Mouse (Mus musculus): ENCODE results near the gene Itgb2. TPM values are rescaled to one million over a fixed set of nuclear protein-coding genes. Genes with fewer than 3 reads are reported as not detected.

The Itgb2 gene
- polyA plus RNA-seq, 1 experiment, result 13.6 TPM

GRCm38 (mm10) chr10:77539320-77539945 lies 9.4 kb downstream of the Itgb2 start:
- DNase-seq, result no peak
- no peak for TF ChIP-seq POLR2A (IDR thresholded peaks at IDR 0.05; ENCODE audit: low read depth, low read length)
- no peak for TF ChIP-seq CTCF (conservative IDR thresholded peaks at IDR 0.05; ENCODE audit: insufficient read depth, insufficient read length, low read depth, low read length)
- Histone ChIP-seq H3K27me3 (replicated peaks; ENCODE audit: control insufficient read depth, insufficient read depth, low read length) (no peaks in the 10 kb centered on the region), H3K4me1 (ENCODE audit: control insufficient read depth, insufficient read depth, low read length) (no peaks in the 10 kb centered on the region), H3K4me3 (ENCODE audit: insufficient read depth, low read depth, low read length) (no peak overlapping the region), H3K36me3 (ENCODE audit: control insufficient read depth, insufficient read depth, low read length) (no peaks in the 10 kb centered on the region), H3K27ac (ENCODE audit: insufficient read depth, low read depth, low read length) (no peak overlapping the region)
- 82% methylated on average over 7 of the region's 7 CpGs for WGBS

DNA sequence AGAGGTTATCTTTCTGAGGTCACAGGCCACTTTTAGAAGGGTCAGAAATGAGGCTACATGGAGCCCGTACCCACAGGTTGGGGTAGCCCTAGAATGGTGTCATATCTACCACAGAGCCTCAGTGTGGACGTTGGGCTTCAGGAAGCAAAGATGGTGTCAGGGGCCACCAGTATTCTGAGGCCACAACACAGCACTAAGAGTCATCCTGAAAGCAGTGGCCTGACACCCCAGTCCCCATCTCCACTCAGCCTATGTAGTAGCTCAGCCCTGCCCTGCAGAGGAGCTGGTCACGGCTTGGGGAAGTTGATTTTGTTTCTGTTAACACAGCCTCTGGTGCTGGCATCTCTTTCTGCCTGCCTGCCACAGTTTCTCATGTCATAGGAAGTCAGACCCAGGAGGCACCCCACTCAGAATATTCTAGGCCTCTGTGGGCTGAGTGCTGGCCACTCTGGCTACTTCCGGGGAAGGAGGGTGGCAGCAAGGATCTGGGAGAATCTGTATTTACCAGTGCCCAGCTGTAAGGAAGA lies 10.6 kb downstream of the Itgb2 start:
- no peak for DNase-seq
- no peak overlapping the region for H3K4me3 ChIP-seq (ENCODE audit: insufficient read depth, low read depth, low read length)
- H3K4me1 ChIP-seq (ENCODE audit: control insufficient read depth, insufficient read depth, low read length), result no peaks in the 10 kb centered on the region
- TF ChIP-seq CTCF (conservative IDR thresholded peaks at IDR 0.05; ENCODE audit: insufficient read depth, insufficient read length, low read depth, low read length) (no peak), POLR2A (IDR thresholded peaks at IDR 0.05; ENCODE audit: low read depth, low read length) (no peak)
- no peaks in the 10 kb centered on the region for H3K27me3 ChIP-seq (replicated peaks; ENCODE audit: control insufficient read depth, insufficient read depth, low read length)
- WGBS, result 93% methylated on average over 4 of the region's 4 CpGs
- no peaks in the 10 kb centered on the region for H3K36me3 ChIP-seq (ENCODE audit: control insufficient read depth, insufficient read depth, low read length)
- no peak overlapping the region for H3K27ac ChIP-seq (ENCODE audit: insufficient read depth, low read depth, low read length)

GRCm38 (mm10) chr10:77541864-77542666 lies 12.0 kb downstream of the Itgb2 start:
- DNase-seq, result peak; percentile 74
- TF ChIP-seq POLR2A (IDR thresholded peaks at IDR 0.05; ENCODE audit: low read depth, low read length) (no peak), CTCF (conservative IDR thresholded peaks at IDR 0.05; ENCODE audit: insufficient read depth, insufficient read length, low read depth, low read length) (no peak)
- 79% methylated on average over 10 of the region's 10 CpGs for WGBS

GRCm38 (mm10) chr10:77543226-77543625 lies 13.2 kb downstream of the Itgb2 start:
- no peaks in the 10 kb centered on the region for H3K4me1 ChIP-seq (ENCODE audit: control insufficient read depth, insufficient read depth, low read length)
- H3K36me3 ChIP-seq (ENCODE audit: control insufficient read depth, insufficient read depth, low read length), result no peaks in the 10 kb centered on the region
- no peak overlapping the region for H3K27ac ChIP-seq (ENCODE audit: insufficient read depth, low read depth, low read length)
- 54% methylated on average over 7 of the region's 7 CpGs for WGBS
- H3K4me3 ChIP-seq (ENCODE audit: insufficient read depth, low read depth, low read length), result no peak overlapping the region
- H3K27me3 ChIP-seq (replicated peaks; ENCODE audit: control insufficient read depth, insufficient read depth, low read length), result no peaks in the 10 kb centered on the region
- no peak for TF ChIP-seq POLR2A (IDR thresholded peaks at IDR 0.05; ENCODE audit: low read depth, low read length)
- TF ChIP-seq CTCF (conservative IDR thresholded peaks at IDR 0.05; ENCODE audit: insufficient read depth, insufficient read length, low read depth, low read length), result peak; percentile 60
- peak; percentile 42 for DNase-seq

More at GRCm38 (mm10) chr10:77541864-77542666, 12.0 kb downstream of the Itgb2 start:
- H3K4me1 ChIP-seq (ENCODE audit: control insufficient read depth, insufficient read depth, low read length), result no peaks in the 10 kb centered on the region
- H3K36me3 ChIP-seq (ENCODE audit: control insufficient read depth, insufficient read depth, low read length), result no peaks in the 10 kb centered on the region
- no peak overlapping the region for H3K4me3 ChIP-seq (ENCODE audit: insufficient read depth, low read depth, low read length)
- H3K27ac ChIP-seq (ENCODE audit: insufficient read depth, low read depth, low read length), result no peak overlapping the region
- H3K27me3 ChIP-seq (replicated peaks; ENCODE audit: control insufficient read depth, insufficient read depth, low read length), result no peaks in the 10 kb centered on the region

DNA sequence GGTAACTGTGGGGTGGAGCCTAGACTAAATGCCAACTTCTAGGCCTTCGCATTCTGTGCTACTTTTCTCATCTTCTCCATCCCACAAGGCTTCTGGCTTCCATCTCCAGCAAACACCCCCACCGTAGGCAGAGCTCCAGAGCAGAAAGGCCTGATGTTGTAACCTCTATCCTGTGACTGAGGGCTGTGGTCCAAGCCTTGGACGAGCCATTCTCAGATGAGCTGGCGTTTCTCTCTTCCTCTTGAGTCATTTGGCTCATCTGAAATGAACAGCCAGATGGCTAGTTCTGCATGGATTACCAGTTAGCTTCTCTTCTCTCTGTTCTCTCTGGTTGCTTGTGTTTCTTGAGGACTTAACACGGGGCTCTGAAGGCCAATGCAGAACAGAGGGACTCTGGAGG lies 14.9 kb downstream of the Itgb2 start:
- no peak overlapping the region for H3K27ac ChIP-seq (ENCODE audit: insufficient read depth, low read depth, low read length)
- H3K36me3 ChIP-seq (ENCODE audit: control insufficient read depth, insufficient read depth, low read length), result no peaks in the 10 kb centered on the region
- DNase-seq, result no peak
- H3K27me3 ChIP-seq (replicated peaks; ENCODE audit: control insufficient read depth, insufficient read depth, low read length), result no peaks in the 10 kb centered on the region
- H3K4me3 ChIP-seq (ENCODE audit: insufficient read depth, low read depth, low read length), result no peak overlapping the region
- H3K4me1 ChIP-seq (ENCODE audit: control insufficient read depth, insufficient read depth, low read length), result no peaks in the 10 kb centered on the region
- TF ChIP-seq CTCF (conservative IDR thresholded peaks at IDR 0.05; ENCODE audit: insufficient read depth, insufficient read length, low read depth, low read length) (no peak), POLR2A (IDR thresholded peaks at IDR 0.05; ENCODE audit: low read depth, low read length) (no peak)
- 71% methylated on average over 5 of the region's 5 CpGs for WGBS

DNA sequence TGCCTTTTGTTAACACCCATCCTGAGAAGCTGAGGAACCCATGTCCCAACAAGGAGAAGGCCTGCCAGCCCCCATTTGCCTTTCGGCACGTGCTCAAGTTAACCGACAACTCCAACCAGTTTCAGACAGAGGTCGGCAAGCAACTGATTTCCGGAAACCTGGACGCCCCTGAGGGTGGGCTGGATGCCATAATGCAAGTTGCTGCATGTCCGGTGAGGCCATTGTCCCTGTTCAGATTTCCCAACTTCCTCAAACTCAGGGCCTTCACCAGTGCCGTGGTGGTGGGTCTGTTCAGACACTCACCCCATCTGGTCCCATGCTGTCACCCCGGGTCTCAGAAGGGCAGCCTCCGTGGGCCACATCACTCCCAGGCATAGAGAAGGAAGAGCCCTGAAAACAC lies 18.5 kb downstream of the Itgb2 start:
- no peak overlapping the region for H3K4me3 ChIP-seq (ENCODE audit: insufficient read depth, low read depth, low read length)
- H3K27ac ChIP-seq (ENCODE audit: insufficient read depth, low read depth, low read length), result no peak overlapping the region
- WGBS, result 86% methylated on average over 10 of the region's 10 CpGs
- no peak for TF ChIP-seq CTCF (conservative IDR thresholded peaks at IDR 0.05; ENCODE audit: insufficient read depth, insufficient read length, low read depth, low read length)
- no peak for TF ChIP-seq POLR2A (IDR thresholded peaks at IDR 0.05; ENCODE audit: low read depth, low read length)
- H3K4me1 ChIP-seq (ENCODE audit: control insufficient read depth, insufficient read depth, low read length), result no peaks in the 10 kb centered on the region; the same call in 1 of the 2 replicates
- H3K27me3 ChIP-seq (replicated peaks; ENCODE audit: control insufficient read depth, insufficient read depth, low read length), result no peaks in the 10 kb centered on the region
- DNase-seq, result no peak
- no peaks in the 10 kb centered on the region for H3K36me3 ChIP-seq (ENCODE audit: control insufficient read depth, insufficient read depth, low read length)

DNA sequence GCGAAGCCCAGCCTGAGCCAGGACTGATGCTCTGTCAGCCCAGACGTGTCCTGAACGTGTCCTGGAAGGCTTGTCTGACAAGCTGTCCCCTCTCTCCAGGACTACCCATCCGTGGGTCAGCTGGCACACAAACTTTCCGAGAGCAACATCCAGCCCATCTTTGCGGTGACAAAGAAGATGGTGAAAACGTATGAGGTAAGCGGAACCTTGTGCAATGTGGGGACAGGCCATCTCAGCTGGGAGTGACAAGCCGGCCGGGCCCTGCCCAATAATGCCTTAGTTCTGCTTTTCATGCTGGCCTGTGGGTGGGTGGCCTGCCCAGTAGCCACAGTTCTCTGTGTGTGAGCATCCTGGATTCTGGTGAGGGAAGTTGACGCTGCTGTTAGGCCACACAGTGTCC lies 20.8 kb downstream of the Itgb2 start:
- no peak overlapping the region for H3K27ac ChIP-seq (ENCODE audit: insufficient read depth, low read depth, low read length)
- no peak for DNase-seq
- no peaks in the 10 kb centered on the region for H3K27me3 ChIP-seq (replicated peaks; ENCODE audit: control insufficient read depth, insufficient read depth, low read length)
- H3K4me3 ChIP-seq (ENCODE audit: insufficient read depth, low read depth, low read length), result no peak overlapping the region
- H3K36me3 ChIP-seq (ENCODE audit: control insufficient read depth, insufficient read depth, low read length), result no peaks in the 10 kb centered on the region
- TF ChIP-seq POLR2A (IDR thresholded peaks at IDR 0.05; ENCODE audit: low read depth, low read length) (no peak), CTCF (conservative IDR thresholded peaks at IDR 0.05; ENCODE audit: insufficient read depth, insufficient read length, low read depth, low read length) (no peak)
- no peaks in the 10 kb centered on the region; the same call in 1 of the 2 replicates for H3K4me1 ChIP-seq (ENCODE audit: control insufficient read depth, insufficient read depth, low read length)
- 85% methylated on average over 11 of the region's 11 CpGs for WGBS
